Mouse (Mus musculus) G1E (cell line): ENCODE measurements around the gene Ahnak2. TPM values are rescaled to one million over a fixed set of nuclear protein-coding genes. Genes with fewer than 3 reads are reported as not detected.

ENCODE experiments used
- ATAC-seq: 2 replicates; pipeline ENCODE4 v1.8.0; 2016; ENCODE audit warnings: mild to moderate bottlenecking; ENCODE audit not compliant: insufficient number of reproducible peaks, poor library complexity, low FRiP score, severe bottlenecking; ENCODE audit errors: extremely low read depth
- DNase-seq: peaks from one replicate; pipeline ENCODE4 v3.0.0; 2012; ENCODE audit warnings: low spot score
- H3K27me3 ChIP-seq: 2 replicates; pipeline ENCODE4 v1.6.1; 2012; ENCODE audit warnings: mild to moderate bottlenecking, low read length, inconsistent platforms; ENCODE audit not compliant: insufficient read depth
- H3K36me3 ChIP-seq: replicated peaks from 2 replicates; pipeline ENCODE3; 2012; ENCODE audit warnings: mild to moderate bottlenecking, inconsistent platforms
- H3K4me1 ChIP-seq: 2 replicates; pipeline ENCODE4 v1.6.1; 2012; ENCODE audit warnings: low read depth, low read length, inconsistent platforms, mixed read lengths; ENCODE audit not compliant: insufficient read depth
- H3K4me3 ChIP-seq: 2 replicates; pipeline ENCODE4 v1.5.1; 2012; ENCODE audit warnings: low read depth, mild to moderate bottlenecking, inconsistent platforms, low read length, moderate library complexity, mixed read lengths
- H3K9me3 ChIP-seq: replicated peaks from 2 replicates; pipeline ENCODE4 v1.6.1; 2012; ENCODE audit warnings: inconsistent platforms
- CTCF ChIP-seq: IDR thresholded peaks from 2 replicates; pipeline ENCODE4 v1.5.1; 2012; ENCODE audit warnings: low read depth, low read length, inconsistent platforms, mixed read lengths
- GATA1 ChIP-seq: IDR thresholded peaks from 2 replicates; pipeline ENCODE4 v1.6.1; 2012; ENCODE audit warnings: borderline replicate concordance, low read length, inconsistent platforms, mixed read lengths
- GATA2 ChIP-seq: IDR thresholded peaks from 2 replicates; pipeline ENCODE4 v1.6.1; 2012; ENCODE audit warnings: low read depth, low read length, inconsistent platforms, borderline replicate concordance
- POLR2AphosphoS5 ChIP-seq: IDR thresholded peaks from 2 replicates; pipeline ENCODE4 v1.6.1; 2012; ENCODE audit warnings: low read depth, low read length, inconsistent platforms; ENCODE audit not compliant: insufficient replicate concordance
- TAL1 ChIP-seq: conservative IDR thresholded peaks from 2 replicates; pipeline ENCODE4 v1.6.1; 2012; ENCODE audit warnings: low read depth, low read length, inconsistent platforms, mixed read lengths
- polyA plus RNA-seq: library from polyadenylated mRNA; stranded (reverse); fragments of >175 nt; gene quantifications from 2 replicates; pipeline ENCODE4 v1.2.3, GENCODE M21; 2012
- total RNA-seq, 2 experiments: library from RNA; stranded (forward) in 1 of 2; stranded (reverse) in 1 of 2; fragments of 200-1000 nt in 1 of 2; fragments of >200 nt in 1 of 2; fragmentation: Nextera tagmentation in 1 of 2; gene quantifications; 2 replicates each; pipeline ENCODE4 v1.2.3; 2014 to 2017

Gene Ahnak2
- total and polyA plus RNA-seq, 3 experiments = 0.02 to 0.22 TPM; not detected in 1

GRCm38 (mm10) chr12:112734108-112734820 is 68.2 kb downstream of the Ahnak2 start:
- ATAC-seq (no peak), DNase-seq (no peak)
- Histone ChIP-seq H3K4me1 (no peaks in the 10 kb centered on the region), H3K9me3 (no peaks in the 10 kb centered on the region), H3K36me3 (no peaks in the 10 kb centered on the region), H3K4me3 (no peak overlapping the region), H3K27me3 (peaks cover 28% of the 10 kb centered on the region; the same call in 1 of the 2 replicates)
- TF ChIP-seq TAL1 (no peak), GATA2 (no peak), GATA1 (no peak), POLR2AphosphoS5 (no peak), CTCF (no peak)

GRCm38 (mm10) chr12:112732591-112732990 is 69.9 kb downstream of the Ahnak2 start:
- DNase-seq (no peak), ATAC-seq (no peak)
- Histone ChIP-seq H3K36me3 (no peaks in the 10 kb centered on the region), H3K4me1 (no peaks in the 10 kb centered on the region), H3K27me3 (peaks cover 36% of the 10 kb centered on the region; the same call in 1 of the 2 replicates), H3K4me3 (no peak overlapping the region), H3K9me3 (no peaks in the 10 kb centered on the region)
- TF ChIP-seq POLR2AphosphoS5 = no peak
- no peak for TF ChIP-seq GATA2
- no peak for TF ChIP-seq TAL1
- TF ChIP-seq GATA1 = no peak
- TF ChIP-seq CTCF = no peak

GRCm38 (mm10) chr12:112730808-112731207 is 71.6 kb downstream of the Ahnak2 start:
- H3K4me3 ChIP-seq = no peak overlapping the region
- peaks cover 42% of the 10 kb centered on the region for H3K27me3 ChIP-seq
- no peaks in the 10 kb centered on the region for H3K9me3 ChIP-seq
- H3K4me1 ChIP-seq = no peaks in the 10 kb centered on the region
- no peaks in the 10 kb centered on the region for H3K36me3 ChIP-seq
- DNase-seq (no peak), ATAC-seq (no peak)
- no peak for TF ChIP-seq POLR2AphosphoS5
- no peak for TF ChIP-seq CTCF
- no peak for TF ChIP-seq GATA2
- no peak for TF ChIP-seq TAL1
- TF ChIP-seq GATA1 = no peak

- no peak for ATAC-seq
Observed at GRCm38 (mm10) chr12:112727801-112728200, 74.7 kb downstream of the Ahnak2 start.

GRCm38 (mm10) chr12:112724077-112724805 is 78.2 kb downstream of the Ahnak2 start:
- no peak for ATAC-seq
- peaks cover 29% of the 10 kb centered on the region for H3K27me3 ChIP-seq
- no peak overlapping the region for H3K4me3 ChIP-seq
- H3K9me3 ChIP-seq = peaks cover 13% of the 10 kb centered on the region
- H3K36me3 ChIP-seq = no peaks in the 10 kb centered on the region
- H3K4me1 ChIP-seq = no peaks in the 10 kb centered on the region
- TF ChIP-seq CTCF (peak; percentile 59; the same call in 1 of the 2 replicates), POLR2AphosphoS5 (no peak)
- DNase-seq = peak; percentile 36

More at GRCm38 (mm10) chr12:112727801-112728200, 74.7 kb downstream of the Ahnak2 start:
- no peaks in the 10 kb centered on the region for H3K4me1 ChIP-seq
- no peak overlapping the region for H3K4me3 ChIP-seq
- H3K27me3 ChIP-seq = peaks cover 45% of the 10 kb centered on the region
- no peaks in the 10 kb centered on the region for H3K36me3 ChIP-seq
- TF ChIP-seq POLR2AphosphoS5 (no peak), GATA2 (no peak), GATA1 (no peak), CTCF (no peak), TAL1 (no peak)
- DNase-seq = no peak
- H3K9me3 ChIP-seq = no peaks in the 10 kb centered on the region; the same call in 1 of the 2 replicates

- H3K4me3 ChIP-seq = no peak overlapping the region
- H3K4me1 ChIP-seq = no peaks in the 10 kb centered on the region
- ATAC-seq = no peak
- no peaks in the 10 kb centered on the region for H3K36me3 ChIP-seq
- peaks cover 25% of the 10 kb centered on the region for H3K27me3 ChIP-seq
- peaks cover 13% of the 10 kb centered on the region for H3K9me3 ChIP-seq
- TF ChIP-seq GATA2 (no peak), CTCF (no peak), POLR2AphosphoS5 (no peak), TAL1 (no peak), GATA1 (no peak)
- no peak for DNase-seq
Observed at GRCm38 (mm10) chr12:112723445-112723844, 79.0 kb downstream of the Ahnak2 start.
